Mouse (Mus musculus): ENCODE measurements around the gene Traf3ip2.

Gene Traf3ip2

GRCm38 (mm10) chr10:39631627-39632026 lies 18.9 kb downstream of the Traf3ip2 start:
- ATAC-seq (ENCODE audit: low TSS enrichment) = no peak

- no peak for ATAC-seq (ENCODE audit: low TSS enrichment)
Measured at GRCm38 (mm10) chr10:39633379-39633778, 20.6 kb downstream of the Traf3ip2 start.

DNA sequence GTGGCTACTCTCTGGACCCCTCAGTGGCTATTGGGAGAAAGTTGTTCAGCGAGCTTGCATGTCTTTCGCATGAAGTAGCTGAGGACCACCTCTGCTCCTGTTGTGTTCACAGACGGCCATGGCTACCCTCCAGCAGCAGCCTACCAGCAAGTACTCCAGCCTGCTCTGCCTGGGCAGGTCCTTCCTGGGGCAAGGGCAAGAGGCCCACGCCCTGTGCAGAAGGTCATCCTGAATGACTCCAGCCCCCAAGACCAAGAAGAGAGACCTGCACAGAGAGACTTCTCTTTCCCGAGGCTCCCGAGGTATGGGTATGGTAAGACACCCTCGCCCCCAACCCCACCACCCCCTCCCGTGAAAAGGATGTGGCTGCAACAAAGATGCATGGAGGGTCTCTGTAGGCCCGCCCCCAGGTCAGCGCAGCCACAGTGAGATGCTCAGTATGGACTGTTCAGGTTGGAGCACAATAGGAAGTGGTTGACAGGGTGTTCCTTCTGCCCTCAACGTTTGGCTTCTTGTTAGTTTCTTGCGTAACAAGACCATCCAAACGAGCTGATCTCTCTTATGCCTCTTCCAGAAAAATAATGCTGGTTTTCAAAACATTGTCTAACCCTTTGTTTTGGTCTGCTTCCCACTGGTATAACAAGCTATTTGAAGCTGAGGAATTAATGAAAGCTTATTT lies 21.8 kb downstream of the Traf3ip2 start:
- ATAC-seq (ENCODE audit: low TSS enrichment) = no peak

GRCm38 (mm10) chr10:39638862-39639261 lies 26.1 kb downstream of the Traf3ip2 start:
- no peak for ATAC-seq (ENCODE audit: low TSS enrichment)

DNA sequence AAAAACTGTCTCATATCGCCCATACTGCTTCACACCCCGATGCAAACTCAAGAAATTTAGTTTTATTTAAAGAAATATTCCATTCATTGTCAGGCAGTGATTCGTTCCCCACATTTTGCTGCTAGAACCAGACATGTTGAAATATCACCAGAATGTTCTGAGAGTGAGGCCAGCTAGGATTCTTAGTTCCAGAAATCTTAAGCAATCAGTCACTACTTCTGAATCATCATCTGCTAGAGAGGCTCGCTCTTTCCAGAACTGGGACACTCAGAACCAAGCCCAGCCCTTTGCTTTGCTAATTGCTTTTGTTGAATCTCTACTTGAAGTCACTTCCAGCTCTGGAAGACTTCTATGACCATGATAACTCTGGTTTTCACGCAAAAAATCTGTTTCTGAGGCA lies 27.0 kb downstream of the Traf3ip2 start:
- ATAC-seq (ENCODE audit: low TSS enrichment) = peak; percentile 75

- no peak for ATAC-seq (ENCODE audit: low TSS enrichment)
Measured at GRCm38 (mm10) chr10:39640817-39641226, 28.1 kb downstream of the Traf3ip2 start.

GRCm38 (mm10) chr10:39645789-39646628 lies 33.3 kb downstream of the Traf3ip2 start:
- peak; percentile 13; the same call in 1 of the 2 replicates for ATAC-seq (ENCODE audit: low TSS enrichment)

DNA sequence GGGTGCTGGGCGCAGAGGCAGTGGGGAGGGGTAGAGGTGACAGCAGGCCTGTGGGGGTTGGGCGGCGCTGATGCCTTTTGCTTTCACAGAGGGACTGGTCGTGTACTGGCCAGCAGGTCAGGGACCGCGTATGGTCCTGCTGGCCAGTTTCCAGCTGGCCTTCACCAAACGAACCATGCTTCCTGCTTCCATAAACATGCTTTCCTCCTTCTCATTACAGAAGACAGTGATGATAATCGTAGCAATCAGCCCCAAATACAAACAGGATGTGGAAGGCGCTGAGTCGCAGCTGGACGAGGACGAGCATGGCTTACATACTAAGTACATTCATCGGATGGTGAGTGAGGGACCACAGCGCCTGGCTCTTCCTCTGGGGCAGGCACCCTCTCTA lies 33.9 kb downstream of the Traf3ip2 start:
- peak; percentile 35 for ATAC-seq (ENCODE audit: low TSS enrichment)

DNA sequence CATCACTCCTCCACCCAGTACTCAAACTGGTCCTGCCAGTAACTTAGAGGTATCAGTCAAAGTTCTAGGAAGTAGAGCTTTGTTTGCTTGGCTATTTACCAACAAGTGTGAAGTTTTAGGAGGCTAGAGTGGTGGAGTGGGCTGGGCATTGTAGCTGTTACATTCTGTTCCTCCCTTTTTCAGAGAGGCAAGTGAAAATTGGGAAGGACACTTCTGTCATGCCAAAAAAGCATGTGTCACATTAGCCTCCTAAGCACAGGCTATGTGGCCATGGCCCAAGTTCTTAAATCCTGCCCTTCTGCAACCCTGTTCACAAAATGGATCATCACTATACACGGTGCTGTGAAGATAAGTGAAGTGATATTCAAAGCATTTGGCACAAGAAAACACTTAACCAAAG lies 34.4 kb downstream of the Traf3ip2 start:
- ATAC-seq (ENCODE audit: low TSS enrichment) = no peak

DNA sequence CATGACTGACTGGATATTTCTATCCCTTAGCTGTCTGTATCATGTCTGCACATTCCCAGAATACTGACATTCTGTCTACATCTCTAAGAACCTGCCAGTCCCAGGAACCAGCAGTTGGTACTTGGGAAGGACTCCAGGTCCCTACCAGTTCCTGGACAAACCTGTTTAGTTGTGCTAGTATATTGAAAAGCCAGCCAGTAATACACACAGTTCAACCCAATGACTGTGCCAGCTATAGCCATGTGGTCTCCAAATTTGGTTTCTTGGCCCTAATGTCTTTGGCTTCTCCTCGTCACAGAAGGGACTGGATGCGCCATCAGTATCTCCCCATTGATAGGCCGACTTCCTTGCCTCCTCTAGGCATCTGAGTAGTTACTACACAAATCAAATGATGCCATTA lies 35.5 kb downstream of the Traf3ip2 start:
- ATAC-seq (ENCODE audit: low TSS enrichment) = no peak

DNA sequence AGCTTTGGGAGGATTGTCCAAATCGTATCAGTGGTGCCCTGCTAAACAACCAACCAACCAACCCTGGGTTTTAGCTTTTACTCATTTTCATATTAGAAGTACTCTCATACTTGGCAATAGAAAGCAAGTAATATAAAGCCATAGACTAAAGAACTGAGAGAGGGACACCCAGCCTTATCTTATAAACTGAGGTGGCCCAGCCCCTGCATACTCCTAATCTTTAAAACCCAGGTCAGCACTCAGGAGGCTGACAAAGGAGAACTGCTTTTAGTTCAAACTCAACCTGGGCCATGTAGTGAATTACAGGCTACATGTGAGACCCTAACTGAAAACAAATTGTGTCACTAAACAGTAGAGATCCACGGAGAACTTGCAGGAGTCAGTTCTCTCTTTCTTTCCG lies 36.8 kb downstream of the Traf3ip2 start:
- no peak for ATAC-seq (ENCODE audit: low TSS enrichment)

DNA sequence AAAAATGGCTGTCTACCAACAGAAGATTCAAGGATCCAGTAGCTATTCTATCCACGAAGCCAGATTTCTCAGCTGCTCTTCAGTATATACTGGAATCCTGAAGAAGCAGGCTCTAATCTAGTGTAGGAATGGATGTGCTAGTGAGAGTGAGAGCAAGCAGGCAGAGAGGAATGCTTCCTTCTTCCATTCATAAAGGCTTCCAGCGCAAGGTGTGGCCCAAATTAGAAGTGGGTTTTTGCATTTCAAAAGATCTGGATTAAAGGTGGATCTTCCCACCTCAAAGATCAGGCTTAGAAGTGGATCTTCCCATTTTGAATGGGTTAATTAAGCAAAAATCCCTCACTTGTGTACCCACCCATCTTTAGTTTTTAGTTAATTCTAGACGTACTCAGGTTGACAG lies 37.6 kb downstream of the Traf3ip2 start:
- ATAC-seq (ENCODE audit: low TSS enrichment) = no peak

DNA sequence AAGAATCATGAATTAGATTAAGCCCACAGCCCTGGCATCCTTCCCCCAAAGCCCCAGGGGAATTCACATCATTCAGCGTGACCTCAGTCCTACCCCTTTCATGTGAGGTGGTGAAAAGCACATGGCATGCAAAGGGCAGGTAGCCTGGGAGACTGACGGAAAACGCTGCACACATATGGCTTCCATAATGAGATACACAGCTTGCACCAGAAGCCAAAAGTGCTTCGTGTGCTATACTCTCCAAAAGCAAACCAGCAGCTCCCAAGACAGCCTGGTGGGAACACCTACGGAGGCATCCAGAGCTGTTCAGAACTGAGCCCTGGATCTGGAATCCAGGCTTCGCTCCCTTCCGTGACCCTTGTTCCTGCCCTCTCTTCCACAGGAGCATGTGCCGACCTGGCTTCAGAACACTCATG lies 41.3 kb downstream of the Traf3ip2 start:
- no peak for ATAC-seq (ENCODE audit: low TSS enrichment)

- no peak for ATAC-seq (ENCODE audit: low TSS enrichment)
Measured at GRCm38 (mm10) chr10:39658901-39659410, 46.2 kb downstream of the Traf3ip2 start.

GRCm38 (mm10) chr10:39659411-39660268 lies 46.9 kb downstream of the Traf3ip2 start:
- ATAC-seq (ENCODE audit: low TSS enrichment) = peak; percentile 90

DNA sequence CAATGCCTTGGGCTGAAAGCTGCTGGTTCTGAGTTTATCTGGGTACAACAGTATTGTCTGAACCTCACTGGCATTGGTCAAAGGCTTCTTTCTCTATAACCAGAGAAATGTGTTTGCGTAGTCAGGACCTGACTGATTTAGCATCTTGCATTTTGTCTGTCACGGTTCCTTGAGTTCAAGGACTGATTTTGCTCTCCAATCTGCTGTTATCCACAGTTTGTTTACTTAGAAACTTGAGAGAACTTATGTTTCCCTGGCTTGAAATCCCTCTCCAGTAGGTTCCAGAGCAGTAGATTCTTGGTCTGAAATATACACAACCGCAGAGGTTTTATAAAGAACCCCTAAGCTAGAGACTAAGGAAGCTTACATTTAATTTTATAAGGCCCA lies 47.5 kb downstream of the Traf3ip2 start:
- no peak for ATAC-seq (ENCODE audit: low TSS enrichment)

- no peak for ATAC-seq (ENCODE audit: low TSS enrichment)
Measured at GRCm38 (mm10) chr10:39660698-39661097, 48.0 kb downstream of the Traf3ip2 start.

GRCm38 (mm10) chr10:39665071-39665502 lies 52.4 kb downstream of the Traf3ip2 start:
- ATAC-seq (ENCODE audit: low TSS enrichment) = no peak

- no peak for ATAC-seq (ENCODE audit: low TSS enrichment)
Measured at GRCm38 (mm10) chr10:39666027-39666426, 53.3 kb downstream of the Traf3ip2 start.

- ATAC-seq (ENCODE audit: low TSS enrichment) = no peak
Measured at GRCm38 (mm10) chr10:39671451-39671850, 58.7 kb downstream of the Traf3ip2 start.

GRCm38 (mm10) chr10:39672547-39673051 lies 59.9 kb downstream of the Traf3ip2 start:
- peak; percentile 60 for ATAC-seq (ENCODE audit: low TSS enrichment)

- ATAC-seq (ENCODE audit: low TSS enrichment) = no peak
Measured at GRCm38 (mm10) chr10:39674106-39674505, 61.4 kb downstream of the Traf3ip2 start.
